Mouse (Mus musculus) heart, adult 2 months (tissue): ENCODE data around the gene Pja2.

Experiments
- CTCF ChIP-seq: fragments of 200-600 bp; IDR thresholded peaks from 2 replicates; pipeline ENCODE4 v1.8.1; 2022; ENCODE audit warnings: antibody characterized with exemption, mild to moderate bottlenecking, moderate library complexity
- EP300 ChIP-seq: fragments of 200-500 bp; IDR thresholded peaks from 2 replicates; pipeline ENCODE4 v1.6.1; 2011; ENCODE audit warnings: low read depth, low read length, control low read depth; ENCODE audit not compliant: insufficient read depth

DNA sequence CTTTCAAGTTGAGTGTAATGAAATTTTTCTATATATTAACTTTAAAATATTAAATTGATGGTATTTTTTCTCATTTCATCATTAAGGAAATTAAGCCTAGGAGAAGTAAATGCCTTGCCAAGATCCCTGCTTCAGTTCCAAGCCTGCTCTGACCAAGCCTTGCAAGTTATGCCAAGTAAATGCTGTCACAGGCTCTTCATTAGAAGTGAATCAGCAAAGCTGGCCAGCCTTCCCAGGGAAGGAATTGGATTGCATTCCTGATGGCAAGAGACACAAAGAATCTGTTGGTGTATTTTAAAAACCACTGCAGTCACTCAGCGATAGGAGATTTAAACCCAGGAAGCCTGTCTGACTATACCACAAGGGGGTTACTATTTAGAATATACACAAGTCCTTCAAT is 32.0 kb upstream of the Pja2 start:
- TF ChIP-seq EP300 (no peak), CTCF (no peak)
